Mouse (Mus musculus): ENCODE data around the gene Bcor. TPM values are rescaled to one million over a fixed set of nuclear protein-coding genes. Genes with fewer than 3 reads are reported as not detected.

Gene Bcor
- 18.7 and 20.2 TPM in 2 replicates for polyA plus RNA-seq (2014; fragmentation: Nextera tagmentation; extraction: Ambion mirVana)

DNA sequence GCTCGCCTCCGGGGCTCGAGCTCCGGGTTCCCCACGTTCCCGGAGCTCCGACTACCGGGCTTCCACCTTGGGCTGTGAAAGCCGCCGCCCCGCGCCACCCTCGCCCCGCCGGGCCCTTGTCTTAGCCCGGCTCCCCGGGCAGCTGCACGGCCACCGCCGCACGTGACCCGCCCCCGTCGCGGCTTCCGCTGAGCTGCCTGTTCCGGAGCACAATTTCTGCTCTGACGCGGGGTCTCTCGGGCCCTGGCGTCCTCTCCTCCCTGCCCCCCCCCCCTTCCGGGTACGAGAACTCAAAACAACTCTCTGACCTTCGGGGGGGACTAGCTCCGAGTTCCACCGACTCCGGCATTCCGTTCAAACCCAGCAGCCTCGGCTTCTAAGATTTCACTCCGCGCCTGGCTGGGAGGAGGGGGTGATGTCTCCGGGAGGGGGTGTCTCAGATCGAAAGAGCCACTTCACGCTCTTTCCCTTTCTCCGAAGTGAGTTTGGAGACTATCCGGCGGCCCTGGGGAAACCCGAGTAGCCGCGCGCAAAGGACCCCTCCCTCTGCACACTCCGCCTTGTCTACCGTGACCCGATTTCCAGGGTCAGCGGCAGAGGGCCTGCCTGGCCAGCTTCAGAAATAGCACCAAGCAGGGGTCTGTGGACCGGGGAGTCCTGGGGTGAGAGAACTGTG is at the start of gene Bcor:
Bcor (minus strand) TSS at position 375 of the 676 bp plus-strand sequence.
- Histone ChIP-seq H3K4me1 (ENCODE audit: control insufficient read depth, insufficient read depth, low read length) (peaks cover 5% of the 10 kb centered on the region), H3K4me3 (ENCODE audit: low read depth, low read length) (peak within 1 kb of the TSS; percentile 52), H3K9ac (ENCODE audit: low read depth, low read length) (peak within 1 kb of the TSS; percentile 75), H3K27me3 (ENCODE audit: control insufficient read depth, insufficient read depth, low read length) (peaks cover 50% of the 10 kb centered on the region), H3K9me3 (replicated peaks; ENCODE audit: control insufficient read depth, low read length) (no peaks in the 10 kb centered on the region), H3K27ac (ENCODE audit: low read depth, low read length) (peak within 1 kb of the TSS; percentile 91), H3K4me2 (peak within 1 kb of the TSS; percentile 67), H3K36me3 (ENCODE audit: control insufficient read depth, insufficient read depth, low read length) (no peaks in the 10 kb centered on the region)
- 4% methylated on average over 50 of the region's 56 CpGs for WGBS (ENCODE audit: insufficient replicate concordance)
- ATAC-seq (replicated peaks; ENCODE audit: insufficient number of reproducible peaks, low FRiP score, low TSS enrichment): peak; percentile 24; the same call in 1 of the 2 replicates

DNA sequence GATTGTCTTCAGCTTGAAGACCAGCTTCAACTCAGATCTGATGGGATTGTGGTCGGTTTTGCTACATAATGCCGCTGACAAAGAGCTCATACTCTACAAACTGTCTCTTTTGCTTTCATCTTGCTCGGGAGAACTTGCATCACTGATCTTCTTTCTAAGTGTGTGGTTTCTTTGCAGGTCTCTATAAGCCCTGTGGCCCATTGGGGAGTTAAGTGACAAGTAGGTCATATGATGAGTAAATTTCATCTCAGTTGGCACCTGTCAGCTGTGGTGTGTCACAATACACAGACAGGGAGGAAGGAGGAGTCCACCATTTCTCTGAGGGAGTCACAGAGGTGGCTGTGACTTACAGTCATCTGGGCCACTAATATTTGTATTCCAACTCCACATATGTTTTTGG is 42.8 kb upstream of the Bcor start:
- no peak overlapping the region for H3K27ac ChIP-seq (ENCODE audit: low read depth, low read length)
- WGBS (ENCODE audit: insufficient replicate concordance): 79% methylated on average over 3 of the region's 3 CpGs

DNA sequence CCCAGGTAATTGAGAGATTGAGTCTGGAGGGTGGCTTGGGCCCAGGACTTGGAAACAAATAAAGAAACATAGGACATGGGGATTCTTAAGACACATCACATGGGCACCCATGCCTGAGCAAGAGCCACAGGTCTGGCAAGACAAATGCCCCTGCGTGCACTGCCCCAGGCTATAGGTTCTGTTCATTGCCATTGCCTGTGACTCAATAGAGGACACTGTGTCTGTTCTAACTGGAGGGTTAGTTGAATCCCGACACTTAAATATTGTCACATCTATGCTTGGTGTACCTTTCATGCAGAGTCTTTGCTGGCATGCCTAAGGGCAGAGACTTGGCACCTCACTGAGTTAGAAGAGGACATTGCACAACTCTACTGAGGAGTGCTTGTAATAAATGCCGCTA is 41.0 kb upstream of the Bcor start:
- no peaks in the 10 kb centered on the region for H3K36me3 ChIP-seq (ENCODE audit: control insufficient read depth, insufficient read depth, low read length)
- no peak overlapping the region for H3K9ac ChIP-seq (ENCODE audit: low read depth, low read length)
- H3K27me3 ChIP-seq (ENCODE audit: control insufficient read depth, insufficient read depth, low read length): no peaks in the 10 kb centered on the region
- H3K4me1 ChIP-seq (ENCODE audit: control insufficient read depth, insufficient read depth, low read length): no peaks in the 10 kb centered on the region
- no peaks in the 10 kb centered on the region for H3K9me3 ChIP-seq (replicated peaks; ENCODE audit: control insufficient read depth, low read length)
- no peak overlapping the region for H3K27ac ChIP-seq (ENCODE audit: low read depth, low read length)
- H3K4me3 ChIP-seq (ENCODE audit: low read depth, low read length): no peak overlapping the region
- 79% methylated on average over 3 of the region's 3 CpGs for WGBS (ENCODE audit: insufficient replicate concordance)
- ATAC-seq (replicated peaks; ENCODE audit: insufficient number of reproducible peaks, low FRiP score, low TSS enrichment): no peak
- no peak overlapping the region for H3K4me2 ChIP-seq

More for the DNA sequence above, 42.8 kb upstream of the Bcor start:
- no peak overlapping the region for H3K4me3 ChIP-seq (ENCODE audit: low read depth, low read length)
- no peak for ATAC-seq (replicated peaks; ENCODE audit: insufficient number of reproducible peaks, low FRiP score, low TSS enrichment)
- no peaks in the 10 kb centered on the region for H3K27me3 ChIP-seq (ENCODE audit: control insufficient read depth, insufficient read depth, low read length)
- H3K4me1 ChIP-seq (ENCODE audit: control insufficient read depth, insufficient read depth, low read length): no peaks in the 10 kb centered on the region
- no peak overlapping the region for H3K4me2 ChIP-seq
- no peak overlapping the region for H3K9ac ChIP-seq (ENCODE audit: low read depth, low read length)
- H3K9me3 ChIP-seq (replicated peaks; ENCODE audit: control insufficient read depth, low read length): no peaks in the 10 kb centered on the region
- H3K36me3 ChIP-seq (ENCODE audit: control insufficient read depth, insufficient read depth, low read length): no peaks in the 10 kb centered on the region

DNA sequence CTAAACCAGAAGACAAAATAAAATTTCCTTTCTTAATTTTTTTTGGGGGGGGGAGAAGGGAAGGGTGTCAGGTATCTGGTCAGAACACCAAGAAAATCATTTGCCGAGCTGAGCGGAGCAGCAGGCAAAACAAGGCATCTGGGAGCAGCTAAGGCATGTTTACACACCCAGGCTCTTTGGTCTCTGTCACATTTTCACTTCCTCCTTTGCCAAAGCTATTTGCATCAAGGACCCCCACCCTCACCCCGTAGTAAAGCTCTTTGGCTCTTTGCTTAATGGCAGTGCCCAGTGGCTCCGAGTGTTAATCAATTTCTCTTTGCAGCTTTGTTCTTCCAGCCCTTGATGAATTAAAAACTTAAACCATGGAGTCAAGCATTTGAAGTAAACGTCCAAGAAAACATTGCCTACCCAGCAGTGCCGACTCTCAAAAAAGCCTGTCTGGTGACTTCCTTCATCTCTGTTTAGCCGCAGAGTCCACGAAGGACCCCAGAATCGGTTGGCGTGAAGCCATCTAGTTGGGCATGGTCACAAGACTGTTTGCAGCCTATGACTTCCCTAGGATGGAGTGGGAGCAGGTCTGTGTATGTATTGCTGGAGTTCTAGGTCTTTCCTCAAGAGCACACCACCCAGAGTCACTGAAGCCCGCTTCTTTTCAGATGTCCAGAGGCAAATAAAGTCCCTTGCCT is 35.2 kb upstream of the Bcor start:
- Histone ChIP-seq H3K27ac (ENCODE audit: low read depth, low read length) (no peak overlapping the region), H3K4me2 (no peak overlapping the region), H3K36me3 (ENCODE audit: control insufficient read depth, insufficient read depth, low read length) (no peaks in the 10 kb centered on the region), H3K9me3 (replicated peaks; ENCODE audit: control insufficient read depth, low read length) (no peaks in the 10 kb centered on the region), H3K27me3 (ENCODE audit: control insufficient read depth, insufficient read depth, low read length) (no peaks in the 10 kb centered on the region), H3K4me3 (ENCODE audit: low read depth, low read length) (no peak overlapping the region), H3K9ac (ENCODE audit: low read depth, low read length) (no peak overlapping the region), H3K4me1 (ENCODE audit: control insufficient read depth, insufficient read depth, low read length) (no peaks in the 10 kb centered on the region)
- 67% methylated on average over 11 of the region's 11 CpGs for WGBS (ENCODE audit: insufficient replicate concordance)
- no peak for ATAC-seq (replicated peaks; ENCODE audit: insufficient number of reproducible peaks, low FRiP score, low TSS enrichment)

DNA sequence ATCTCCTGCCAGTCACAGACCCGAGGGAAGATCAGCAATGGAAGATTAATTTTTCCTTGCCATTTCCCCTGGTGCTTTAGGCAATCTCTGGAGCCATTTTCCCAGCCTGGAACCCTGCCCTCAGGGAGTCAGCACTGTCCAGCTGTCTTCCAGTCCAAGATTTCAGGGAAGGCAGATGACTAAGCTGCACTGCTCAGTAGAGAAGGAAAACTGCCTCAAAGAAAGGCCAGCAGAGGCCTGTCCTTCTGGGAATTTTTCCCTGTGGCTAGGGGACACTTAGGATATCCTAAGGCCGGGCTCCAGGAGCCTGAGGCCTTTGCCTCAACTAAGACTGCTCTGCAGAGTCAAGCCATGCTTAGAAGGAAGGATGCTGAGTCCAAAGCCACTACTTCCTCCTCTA is 32.2 kb upstream of the Bcor start:
- no peak overlapping the region for H3K9ac ChIP-seq (ENCODE audit: low read depth, low read length)
- WGBS (ENCODE audit: insufficient replicate concordance): 68% methylated on average over 2 of the region's 2 CpGs

DNA sequence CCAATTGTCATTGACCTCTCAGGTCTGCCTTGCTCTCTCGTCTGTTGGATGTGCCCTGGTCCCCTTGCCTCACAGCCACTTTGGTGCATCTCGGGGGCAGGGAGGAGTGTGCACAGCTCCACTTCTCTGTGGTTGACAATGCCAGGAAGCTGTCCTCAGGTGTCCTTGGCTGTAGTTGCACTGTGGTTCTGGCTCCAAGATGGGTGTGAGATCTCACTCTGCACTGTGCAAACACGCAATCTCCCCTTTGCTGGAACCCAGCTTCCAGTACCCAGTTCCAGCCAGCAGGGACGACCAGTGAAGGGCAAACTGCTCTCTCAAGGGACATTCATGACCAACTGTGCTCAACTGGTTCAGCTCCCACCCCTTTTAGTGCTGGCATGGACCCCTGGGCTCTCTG is 29.4 kb upstream of the Bcor start:
- H3K27me3 ChIP-seq (ENCODE audit: control insufficient read depth, insufficient read depth, low read length): no peaks in the 10 kb centered on the region
- H3K4me3 ChIP-seq (ENCODE audit: low read depth, low read length): no peak overlapping the region
- no peaks in the 10 kb centered on the region for H3K9me3 ChIP-seq (replicated peaks; ENCODE audit: control insufficient read depth, low read length)
- H3K4me2 ChIP-seq: no peak overlapping the region
- no peaks in the 10 kb centered on the region for H3K36me3 ChIP-seq (ENCODE audit: control insufficient read depth, insufficient read depth, low read length)
- WGBS (ENCODE audit: insufficient replicate concordance): 66% methylated on average over 4 of the region's 4 CpGs
- H3K9ac ChIP-seq (ENCODE audit: low read depth, low read length): no peak overlapping the region
- no peak overlapping the region for H3K27ac ChIP-seq (ENCODE audit: low read depth, low read length)
- H3K4me1 ChIP-seq (ENCODE audit: control insufficient read depth, insufficient read depth, low read length): no peaks in the 10 kb centered on the region
- ATAC-seq (replicated peaks; ENCODE audit: insufficient number of reproducible peaks, low FRiP score, low TSS enrichment): no peak

More for the DNA sequence above, 32.2 kb upstream of the Bcor start:
- Histone ChIP-seq H3K9me3 (replicated peaks; ENCODE audit: control insufficient read depth, low read length) (no peaks in the 10 kb centered on the region), H3K36me3 (ENCODE audit: control insufficient read depth, insufficient read depth, low read length) (no peaks in the 10 kb centered on the region), H3K4me3 (ENCODE audit: low read depth, low read length) (no peak overlapping the region), H3K4me2 (no peak overlapping the region), H3K27me3 (ENCODE audit: control insufficient read depth, insufficient read depth, low read length) (no peaks in the 10 kb centered on the region), H3K27ac (ENCODE audit: low read depth, low read length) (no peak overlapping the region), H3K4me1 (ENCODE audit: control insufficient read depth, insufficient read depth, low read length) (no peaks in the 10 kb centered on the region)
- ATAC-seq (replicated peaks; ENCODE audit: insufficient number of reproducible peaks, low FRiP score, low TSS enrichment): no peak

DNA sequence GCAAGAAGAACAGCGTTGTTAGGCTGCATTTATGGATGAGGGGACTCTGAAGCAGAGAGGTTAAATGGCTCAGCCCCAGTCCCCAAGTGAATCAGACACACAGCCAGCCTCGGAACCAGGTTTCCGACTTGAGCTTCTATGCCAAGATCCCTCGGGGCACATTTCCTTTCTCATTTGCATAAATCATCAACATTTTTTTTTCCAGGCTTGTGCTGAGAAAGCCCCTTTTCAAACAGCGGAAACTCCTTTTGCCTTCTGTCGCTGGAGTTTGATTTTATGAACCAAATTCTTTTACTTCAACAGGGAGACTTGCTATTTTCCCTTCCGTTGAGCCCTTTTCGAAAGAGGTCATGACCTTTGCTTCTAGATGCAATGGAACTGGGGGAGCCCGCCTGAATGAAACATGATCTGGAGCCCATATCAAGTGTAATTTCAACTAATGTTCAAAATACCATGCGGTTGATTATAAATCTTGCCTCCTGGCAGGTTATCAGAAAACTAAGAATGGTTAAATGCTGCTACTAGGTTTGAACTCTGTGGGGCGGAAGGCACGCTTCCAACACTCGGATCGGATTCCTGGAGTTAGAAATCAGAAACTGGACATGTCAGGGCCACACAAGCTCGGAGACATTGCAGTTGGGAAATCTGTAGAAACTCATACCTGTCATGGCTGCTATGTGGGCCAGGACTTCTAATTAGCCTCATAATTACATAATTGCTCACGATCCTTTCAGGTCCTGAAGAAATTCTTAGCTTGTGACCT is 15.2 kb upstream of the Bcor start:
- Histone ChIP-seq H3K27ac (ENCODE audit: low read depth, low read length) (no peak overlapping the region), H3K9ac (ENCODE audit: low read depth, low read length) (no peak overlapping the region), H3K9me3 (replicated peaks; ENCODE audit: control insufficient read depth, low read length) (no peaks in the 10 kb centered on the region), H3K4me1 (ENCODE audit: control insufficient read depth, insufficient read depth, low read length) (no peaks in the 10 kb centered on the region), H3K4me3 (ENCODE audit: low read depth, low read length) (no peak overlapping the region), H3K36me3 (ENCODE audit: control insufficient read depth, insufficient read depth, low read length) (no peaks in the 10 kb centered on the region), H3K4me2 (no peak overlapping the region), H3K27me3 (ENCODE audit: control insufficient read depth, insufficient read depth, low read length) (peaks cover 6% of the 10 kb centered on the region)
- WGBS (ENCODE audit: insufficient replicate concordance): 63% methylated on average over 16 of the region's 16 CpGs
- no peak for ATAC-seq (replicated peaks; ENCODE audit: insufficient number of reproducible peaks, low FRiP score, low TSS enrichment)

DNA sequence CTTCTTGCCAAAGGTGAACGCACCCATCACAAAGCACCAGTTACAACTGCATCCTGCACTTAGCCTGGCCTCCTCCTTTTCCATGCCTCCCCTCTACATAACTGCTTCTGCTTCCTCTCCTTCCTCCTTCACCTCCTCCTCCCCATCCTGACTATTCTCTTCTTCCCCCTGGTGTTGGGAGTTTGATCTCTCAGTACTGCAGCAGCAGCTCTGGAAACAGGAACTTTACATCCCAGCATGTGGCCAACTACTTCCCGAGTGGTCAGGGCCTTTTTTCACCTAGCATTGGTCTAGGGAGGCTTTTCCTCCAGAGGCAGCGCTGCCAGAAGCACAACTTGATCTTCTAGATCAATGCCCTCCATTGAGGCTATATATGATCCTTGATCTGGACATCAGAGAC is 10.0 kb upstream of the Bcor start:
- no peak overlapping the region for H3K9ac ChIP-seq (ENCODE audit: low read depth, low read length)
- H3K36me3 ChIP-seq (ENCODE audit: control insufficient read depth, insufficient read depth, low read length): no peaks in the 10 kb centered on the region
- no peak for ATAC-seq (replicated peaks; ENCODE audit: insufficient number of reproducible peaks, low FRiP score, low TSS enrichment)
- H3K4me1 ChIP-seq (ENCODE audit: control insufficient read depth, insufficient read depth, low read length): no peaks in the 10 kb centered on the region
- peaks cover 6% of the 10 kb centered on the region for H3K27me3 ChIP-seq (ENCODE audit: control insufficient read depth, insufficient read depth, low read length)
- no peak overlapping the region for H3K4me2 ChIP-seq
- H3K4me3 ChIP-seq (ENCODE audit: low read depth, low read length): no peak overlapping the region
- H3K9me3 ChIP-seq (replicated peaks; ENCODE audit: control insufficient read depth, low read length): no peaks in the 10 kb centered on the region
- WGBS (ENCODE audit: insufficient replicate concordance): 15% methylated on average over 3 of the region's 3 CpGs
- no peak overlapping the region for H3K27ac ChIP-seq (ENCODE audit: low read depth, low read length)
